Mouse (Mus musculus): ENCODE results near the gene Gpatch2. TPM values are rescaled to one million over a fixed set of nuclear protein-coding genes. Genes with fewer than 3 reads are reported as not detected.
A peak's percentile ranks its signal among the peaks of the same experiment; 100 is the strongest.

The Gpatch2 gene
- polyA plus RNA-seq, 1 experiment from 2014 or later = 15.2 TPM

DNA sequence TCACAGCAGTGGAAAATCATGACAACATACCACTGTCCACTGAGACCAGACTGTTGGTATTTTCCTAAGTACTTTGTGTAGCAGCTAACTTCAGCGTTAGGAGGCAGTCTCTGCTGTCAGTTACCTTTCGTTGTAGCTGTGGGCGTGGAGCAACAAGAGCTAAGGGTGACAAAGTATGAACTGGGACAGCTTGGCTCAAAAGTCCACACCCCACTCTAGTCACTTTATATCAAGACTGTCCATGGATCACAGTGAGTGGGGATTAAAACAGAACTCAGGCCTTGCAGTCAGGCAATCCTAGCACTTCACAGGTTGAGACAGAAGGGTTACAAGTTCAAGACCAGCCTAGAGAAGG is 77.1 kb downstream of the Gpatch2 start:
- Histone ChIP-seq H3K4me2 (no peak overlapping the region), H3K27me3 (no peaks in the 10 kb centered on the region), H3K36me3 (no peaks in the 10 kb centered on the region), H3K27ac (replicated peaks) (no peak overlapping the region), H3K9ac (no peak overlapping the region), H3K4me3 (no peak overlapping the region), H3K9me3 (no peaks in the 10 kb centered on the region), H3K4me1 (replicated peaks) (no peaks in the 10 kb centered on the region)
- no peak for ATAC-seq (ENCODE audit: low FRiP score, low read depth)
- WGBS = 92% methylated on average over 3 of the region's 3 CpGs

DNA sequence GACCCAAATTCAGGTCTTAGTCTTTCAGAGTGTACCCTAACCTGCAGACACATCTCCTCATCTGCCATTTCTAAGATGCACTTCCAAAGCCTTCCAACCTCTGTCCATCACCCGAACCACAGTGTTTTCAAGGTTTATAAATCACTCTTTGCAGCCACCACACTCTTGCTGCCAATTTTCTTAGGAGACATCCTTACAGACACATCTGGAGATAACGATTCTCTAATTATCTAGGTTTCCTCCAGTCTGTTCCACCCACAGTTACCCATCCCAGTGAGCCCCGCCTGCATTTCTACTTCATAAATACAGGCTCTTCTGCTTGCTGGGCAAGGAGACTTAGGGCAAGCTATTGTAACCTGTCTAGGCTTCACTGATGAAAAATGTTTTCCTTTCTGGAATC is 77.9 kb downstream of the Gpatch2 start:
- WGBS = 89% methylated on average over 3 of the region's 3 CpGs
- H3K27ac ChIP-seq (replicated peaks) = no peak overlapping the region

DNA sequence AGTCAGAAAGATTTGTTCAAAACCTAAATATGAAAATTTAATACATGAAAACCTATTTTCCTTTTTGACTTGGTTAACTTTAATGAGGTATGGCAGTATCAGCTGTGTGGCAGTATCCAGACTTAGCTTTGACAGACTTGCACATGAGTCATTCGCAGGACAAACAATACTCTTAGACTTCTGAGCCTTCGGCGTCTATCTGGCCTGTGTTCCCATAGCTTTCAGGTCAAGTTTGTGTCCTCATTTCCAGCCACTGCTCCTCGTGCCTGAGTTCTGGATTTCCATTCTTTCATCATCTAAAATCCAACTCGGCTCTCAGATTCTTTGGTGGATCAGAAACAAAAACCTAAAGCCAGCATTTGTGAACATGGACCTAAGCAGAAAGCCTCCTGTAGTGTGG is 79.2 kb downstream of the Gpatch2 start:
- H3K4me1 ChIP-seq (replicated peaks) = no peaks in the 10 kb centered on the region
- no peaks in the 10 kb centered on the region for H3K27me3 ChIP-seq
- H3K9ac ChIP-seq = no peak overlapping the region
- H3K4me2 ChIP-seq = no peak overlapping the region
- H3K36me3 ChIP-seq = no peaks in the 10 kb centered on the region
- H3K9me3 ChIP-seq = no peaks in the 10 kb centered on the region
- H3K4me3 ChIP-seq = no peak overlapping the region
- WGBS = 89% methylated on average over 5 of the region's 5 CpGs
- ATAC-seq (ENCODE audit: low FRiP score, low read depth) = no peak
- no peak overlapping the region for H3K27ac ChIP-seq (replicated peaks)

More for the DNA sequence above, 77.9 kb downstream of the Gpatch2 start:
- Histone ChIP-seq H3K4me3 (no peak overlapping the region), H3K27me3 (no peaks in the 10 kb centered on the region), H3K9me3 (no peaks in the 10 kb centered on the region), H3K9ac (no peak overlapping the region), H3K36me3 (no peaks in the 10 kb centered on the region), H3K4me2 (no peak overlapping the region), H3K4me1 (replicated peaks) (no peaks in the 10 kb centered on the region)
- ATAC-seq (ENCODE audit: low FRiP score, low read depth) = no peak

DNA sequence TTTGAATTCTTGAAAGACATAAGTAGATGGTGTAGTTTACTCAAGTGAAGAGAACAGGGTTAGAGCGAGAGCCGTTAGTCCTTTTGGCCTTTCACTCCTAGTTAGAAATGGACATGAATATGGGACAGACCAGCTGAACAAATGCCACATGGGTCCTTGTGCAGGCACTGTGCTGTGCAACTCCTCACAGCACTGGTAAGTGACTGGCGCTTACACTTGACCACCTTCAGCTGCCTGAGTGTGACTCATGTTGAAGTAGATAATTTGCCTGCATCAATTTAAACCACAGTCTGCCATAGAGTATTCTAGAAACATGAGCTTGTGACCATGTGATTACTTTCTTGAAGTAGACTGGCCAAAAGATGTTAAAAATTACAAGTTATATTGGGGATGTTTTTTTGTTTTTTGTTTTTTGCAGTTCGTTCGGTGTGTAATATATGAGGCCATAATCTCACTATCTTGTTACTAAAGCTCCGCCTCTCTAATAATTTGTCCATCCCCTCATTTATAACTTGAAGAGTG is 79.8 kb downstream of the Gpatch2 start:
- no peak overlapping the region for H3K4me2 ChIP-seq
- no peaks in the 10 kb centered on the region for H3K9me3 ChIP-seq
- no peak overlapping the region for H3K9ac ChIP-seq
- H3K27me3 ChIP-seq = no peaks in the 10 kb centered on the region
- H3K4me1 ChIP-seq (replicated peaks) = no peaks in the 10 kb centered on the region
- no peak overlapping the region for H3K4me3 ChIP-seq
- H3K27ac ChIP-seq (replicated peaks) = no peak overlapping the region
- ATAC-seq (ENCODE audit: low FRiP score, low read depth) = no peak
- 96% methylated on average over 6 of the region's 6 CpGs for WGBS
- H3K36me3 ChIP-seq = no peaks in the 10 kb centered on the region

DNA sequence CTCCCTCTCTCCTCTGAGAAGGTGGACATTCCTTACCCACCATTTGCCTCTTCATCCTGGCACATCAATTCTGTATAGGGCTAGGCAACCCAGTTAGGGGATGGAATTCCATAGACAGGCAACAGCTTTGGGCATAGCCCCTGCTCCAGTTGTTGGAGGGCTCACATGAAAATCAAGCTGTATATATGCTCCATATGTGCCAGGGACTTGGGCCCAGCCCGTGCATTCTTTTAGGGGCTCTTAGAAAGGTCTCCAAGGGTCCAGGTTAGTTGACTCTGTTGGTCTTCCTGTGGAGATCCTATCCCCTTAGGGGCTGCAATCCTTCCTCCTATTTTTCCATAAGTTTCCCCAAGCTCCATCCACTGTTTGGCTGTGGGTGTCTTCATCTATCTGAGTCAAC is 80.4 kb downstream of the Gpatch2 start:
- 85% methylated on average over 1 of the region's 1 CpGs for WGBS
- Histone ChIP-seq H3K9ac (no peak overlapping the region), H3K4me1 (replicated peaks) (peaks cover 3% of the 10 kb centered on the region), H3K4me3 (no peak overlapping the region), H3K4me2 (no peak overlapping the region), H3K27ac (replicated peaks) (no peak overlapping the region), H3K9me3 (no peaks in the 10 kb centered on the region), H3K36me3 (no peaks in the 10 kb centered on the region), H3K27me3 (no peaks in the 10 kb centered on the region)
- no peak for ATAC-seq (ENCODE audit: low FRiP score, low read depth)

DNA sequence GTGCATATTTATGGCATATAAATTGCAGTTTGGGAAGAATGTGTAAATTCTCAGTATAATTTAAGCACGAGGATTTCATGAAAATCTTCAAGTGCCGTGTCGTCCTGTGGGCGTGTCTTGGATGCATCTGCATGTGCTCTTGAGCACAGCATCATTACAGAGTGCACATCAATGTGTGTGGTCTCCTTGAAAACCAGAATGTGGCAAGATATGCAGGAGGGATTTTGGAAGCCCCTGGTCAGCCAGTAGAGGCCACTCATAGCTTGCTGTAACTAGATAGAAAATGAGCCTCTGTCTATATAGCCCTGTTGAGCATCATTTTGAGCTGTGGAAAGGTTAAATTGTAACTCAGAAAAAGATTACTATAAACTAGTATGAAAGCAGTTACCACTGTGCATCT is 83.9 kb downstream of the Gpatch2 start:
- no peaks in the 10 kb centered on the region for H3K36me3 ChIP-seq
- 67% methylated on average over 4 of the region's 4 CpGs for WGBS
- no peak for ATAC-seq (ENCODE audit: low FRiP score, low read depth)
- no peak overlapping the region for H3K4me3 ChIP-seq
- H3K27me3 ChIP-seq = no peaks in the 10 kb centered on the region
- H3K9ac ChIP-seq = no peak overlapping the region
- H3K9me3 ChIP-seq = no peaks in the 10 kb centered on the region
- no peak overlapping the region for H3K4me2 ChIP-seq
- H3K4me1 ChIP-seq (replicated peaks) = peaks cover 5% of the 10 kb centered on the region
- no peak overlapping the region for H3K27ac ChIP-seq (replicated peaks)

DNA sequence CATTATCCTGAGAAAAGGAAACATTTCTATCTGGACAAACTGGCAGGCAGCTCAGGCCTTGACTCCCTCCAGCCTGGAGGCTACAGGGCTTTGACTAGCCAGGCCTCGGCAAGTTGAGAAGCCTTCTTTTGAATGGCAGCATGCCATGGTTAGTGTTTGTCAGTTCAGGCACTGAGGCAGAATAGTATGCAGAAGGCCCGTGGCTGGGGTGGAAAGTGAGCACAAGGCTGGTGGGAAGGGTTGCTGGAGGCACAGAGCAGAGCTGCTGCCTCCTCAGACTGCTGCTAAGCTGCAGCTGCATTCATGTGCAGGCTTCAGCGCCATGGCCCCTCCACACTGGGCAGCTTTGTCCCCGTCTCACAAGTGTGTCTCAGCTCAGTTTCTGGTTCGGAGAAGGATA is 85.3 kb downstream of the Gpatch2 start:
- WGBS = 48% methylated on average over 5 of the region's 5 CpGs
- Histone ChIP-seq H3K4me3 (no peak overlapping the region), H3K36me3 (no peaks in the 10 kb centered on the region), H3K4me2 (no peak overlapping the region), H3K9me3 (no peaks in the 10 kb centered on the region), H3K9ac (no peak overlapping the region), H3K27ac (replicated peaks) (peak overlapping the region; percentile 45; the same call in 1 of the 2 replicates), H3K4me1 (replicated peaks) (peaks cover 5% of the 10 kb centered on the region), H3K27me3 (no peaks in the 10 kb centered on the region)
- ATAC-seq (ENCODE audit: low FRiP score, low read depth) = peak; percentile 61; the same call in 1 of the 2 replicates

DNA sequence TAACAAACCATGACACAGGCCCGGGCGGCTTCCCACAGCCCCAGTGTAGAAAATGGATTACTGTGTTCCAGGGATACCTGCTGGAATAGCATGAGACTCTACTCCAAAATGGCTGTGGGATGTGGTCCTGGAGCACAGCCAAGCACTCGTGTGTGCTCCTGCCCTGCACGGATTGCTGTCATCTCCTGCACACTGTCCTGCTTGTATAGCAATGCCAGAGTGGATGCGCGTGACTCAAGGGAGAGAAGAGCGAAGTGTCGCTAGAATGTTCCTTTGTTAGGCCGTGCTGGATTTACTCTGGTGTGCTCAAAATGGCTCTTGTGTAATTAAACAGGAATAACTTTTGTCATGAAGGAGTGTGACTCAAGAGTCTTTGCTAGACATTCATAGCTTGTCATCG is 87.9 kb downstream of the Gpatch2 start:
- no peak for ATAC-seq (ENCODE audit: low FRiP score, low read depth)
- 65% methylated on average over 10 of the region's 10 CpGs for whole genome bisulfite sequencing
- H3K27ac ChIP-seq (replicated peaks) = no peak overlapping the region

DNA sequence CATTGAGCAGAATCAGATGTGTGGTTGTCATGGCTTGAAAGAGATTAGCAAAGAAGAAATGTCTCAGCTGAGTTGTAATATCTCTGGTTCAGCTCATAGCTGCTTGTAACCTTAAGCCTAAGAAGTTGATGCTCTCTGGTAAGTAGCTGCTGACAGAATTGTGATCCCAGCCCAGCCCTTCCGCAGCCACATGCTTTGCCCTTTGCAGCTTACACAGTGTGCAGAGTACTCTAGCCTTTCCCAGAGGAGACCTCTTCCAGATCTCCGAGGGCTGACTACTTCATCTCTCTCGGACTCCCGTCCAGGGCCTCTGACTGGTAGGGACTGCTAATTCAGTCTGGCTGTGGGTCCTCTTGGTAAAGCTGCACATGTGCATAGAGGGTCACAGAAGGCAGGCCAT is 92.0 kb downstream of the Gpatch2 start:
- no peaks in the 10 kb centered on the region for H3K27me3 ChIP-seq
- H3K4me2 ChIP-seq = no peak overlapping the region
- no peak overlapping the region for H3K9ac ChIP-seq
- H3K4me3 ChIP-seq = no peak overlapping the region
- ATAC-seq (ENCODE audit: low FRiP score, low read depth) = no peak
- H3K9me3 ChIP-seq = no peaks in the 10 kb centered on the region
- no peak overlapping the region for H3K27ac ChIP-seq (replicated peaks)
- no peaks in the 10 kb centered on the region for H3K4me1 ChIP-seq (replicated peaks)
- WGBS = 97% methylated on average over 4 of the region's 4 CpGs
- H3K36me3 ChIP-seq = no peaks in the 10 kb centered on the region

More for the DNA sequence above, 87.9 kb downstream of the Gpatch2 start:
- no peak overlapping the region for H3K4me2 ChIP-seq
- H3K27me3 ChIP-seq = no peaks in the 10 kb centered on the region
- no peak overlapping the region for H3K4me3 ChIP-seq
- no peaks in the 10 kb centered on the region for H3K9me3 ChIP-seq
- H3K36me3 ChIP-seq = no peaks in the 10 kb centered on the region
- peaks cover 5% of the 10 kb centered on the region for H3K4me1 ChIP-seq (replicated peaks)
- H3K9ac ChIP-seq = no peak overlapping the region

DNA sequence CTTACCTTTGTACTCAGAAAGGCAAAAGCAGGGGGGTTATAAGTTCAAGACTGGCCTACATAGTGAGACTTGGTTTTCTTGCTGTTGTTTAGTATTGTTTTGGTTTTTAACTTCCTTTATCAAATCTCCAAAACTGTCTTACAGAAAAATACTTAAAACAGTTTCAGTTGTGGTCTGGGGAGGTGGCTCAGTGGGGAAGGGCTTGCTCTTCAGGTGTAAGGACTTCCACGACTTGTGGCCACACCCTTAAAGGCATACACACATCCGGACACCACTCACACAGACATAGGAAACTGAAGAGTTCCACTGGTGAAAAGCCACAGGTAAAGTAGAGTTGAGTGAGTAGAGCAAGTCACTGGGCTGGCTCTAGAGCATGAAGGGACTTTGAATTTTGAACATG is 93.2 kb downstream of the Gpatch2 start:
- no peak overlapping the region for H3K27ac ChIP-seq (replicated peaks)
- no peak for ATAC-seq (ENCODE audit: low FRiP score, low read depth)
- 91% methylated on average over 2 of the region's 2 CpGs for WGBS
- no peak overlapping the region for H3K9ac ChIP-seq
- no peaks in the 10 kb centered on the region for H3K4me1 ChIP-seq (replicated peaks)
- no peaks in the 10 kb centered on the region for H3K9me3 ChIP-seq
- no peaks in the 10 kb centered on the region for H3K36me3 ChIP-seq
- H3K4me3 ChIP-seq = no peak overlapping the region
- no peak overlapping the region for H3K4me2 ChIP-seq
- no peaks in the 10 kb centered on the region for H3K27me3 ChIP-seq

DNA sequence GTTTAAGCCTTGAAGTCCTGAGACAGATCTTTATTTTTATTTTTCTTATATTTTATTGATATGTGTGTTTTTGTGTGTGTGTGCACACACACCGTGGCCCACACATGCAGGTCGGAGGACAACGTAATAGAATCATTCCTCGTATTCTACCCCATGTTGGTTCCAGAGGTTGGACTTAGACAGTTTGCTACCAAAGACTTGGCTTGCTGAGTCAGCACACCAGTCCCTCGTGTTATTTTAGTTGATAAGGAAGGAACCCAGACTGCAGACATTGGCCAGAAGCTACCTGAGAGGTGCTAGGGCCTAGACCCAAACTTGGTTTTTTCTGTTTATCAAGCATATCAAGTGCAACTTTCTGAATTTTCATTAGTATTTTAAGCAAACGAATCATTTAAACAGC is 95.8 kb downstream of the Gpatch2 start:
- H3K4me2 ChIP-seq = no peak overlapping the region
- no peak overlapping the region for H3K27ac ChIP-seq (replicated peaks)
- H3K9ac ChIP-seq = no peak overlapping the region
- no peaks in the 10 kb centered on the region for H3K9me3 ChIP-seq
- ATAC-seq (ENCODE audit: low FRiP score, low read depth) = no peak
- no peaks in the 10 kb centered on the region for H3K36me3 ChIP-seq
- 94% methylated on average over 6 of the region's 6 CpGs for WGBS
- no peak overlapping the region for H3K4me3 ChIP-seq
- H3K4me1 ChIP-seq (replicated peaks) = no peaks in the 10 kb centered on the region
- no peaks in the 10 kb centered on the region for H3K27me3 ChIP-seq

DNA sequence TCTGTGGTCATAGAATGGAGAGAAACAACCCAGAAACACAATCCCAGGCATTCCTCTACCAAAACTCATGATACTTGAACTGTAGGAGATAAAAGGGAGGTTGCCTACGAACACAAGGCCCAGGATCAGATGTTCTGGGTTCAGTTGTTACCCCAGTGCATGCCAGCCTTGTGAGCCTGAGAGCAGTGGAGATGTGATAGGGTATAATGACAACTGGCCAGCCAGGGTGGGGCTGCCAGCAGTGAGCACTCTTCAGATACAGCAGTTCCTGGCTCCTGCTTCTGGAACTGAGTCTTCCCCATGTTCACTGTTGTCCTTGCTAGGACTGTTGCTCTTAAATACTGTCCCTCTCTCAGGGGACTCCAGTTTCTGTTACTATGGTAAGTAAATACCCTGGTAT is 98.0 kb downstream of the Gpatch2 start:
- no peaks in the 10 kb centered on the region for H3K4me1 ChIP-seq (replicated peaks)
- WGBS = 93% methylated on average over 1 of the region's 1 CpGs
- ATAC-seq (ENCODE audit: low FRiP score, low read depth) = no peak

DNA sequence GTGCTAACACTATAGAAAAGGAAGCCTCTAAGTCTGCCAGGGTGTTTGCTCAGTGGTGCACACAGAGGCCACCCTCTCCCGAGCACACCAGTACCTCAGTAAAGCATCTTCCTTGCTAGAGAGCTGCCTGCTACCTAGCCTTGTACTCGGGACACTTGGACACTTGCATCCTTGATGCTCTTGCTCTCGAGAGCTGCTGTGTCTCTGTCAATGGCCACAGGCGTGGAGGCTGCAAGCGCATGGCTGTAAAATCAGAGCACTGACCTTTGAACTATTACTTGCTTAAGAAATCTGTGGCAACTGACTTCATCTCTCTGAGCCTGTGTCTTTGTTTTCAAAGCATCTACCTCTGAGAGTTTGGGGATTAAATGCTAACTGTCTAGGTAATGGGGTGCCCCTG is 98.5 kb downstream of the Gpatch2 start:
- Histone ChIP-seq H3K36me3 (no peaks in the 10 kb centered on the region), H3K27me3 (no peaks in the 10 kb centered on the region), H3K9me3 (no peaks in the 10 kb centered on the region), H3K4me3 (no peak overlapping the region), H3K4me2 (no peak overlapping the region), H3K9ac (no peak overlapping the region), H3K4me1 (replicated peaks) (no peaks in the 10 kb centered on the region), H3K27ac (replicated peaks) (no peak overlapping the region)
- 89% methylated on average over 5 of the region's 5 CpGs for WGBS
- no peak for ATAC-seq (ENCODE audit: low FRiP score, low read depth)

More for the DNA sequence above, 98.0 kb downstream of the Gpatch2 start:
- no peaks in the 10 kb centered on the region for H3K27me3 ChIP-seq
- H3K36me3 ChIP-seq = no peaks in the 10 kb centered on the region
- H3K4me3 ChIP-seq = no peak overlapping the region
- no peak overlapping the region for H3K4me2 ChIP-seq
- no peak overlapping the region for H3K9ac ChIP-seq
- H3K9me3 ChIP-seq = no peaks in the 10 kb centered on the region
- no peak overlapping the region for H3K27ac ChIP-seq (replicated peaks)
